Mouse (Mus musculus) cerebellum, adult 2 months (tissue): ENCODE measurements around the gene Angpt4. TPM values are rescaled to one million over a fixed set of nuclear protein-coding genes. Genes with fewer than 3 reads are reported as not detected.

Experiments used
- DNase-seq, 2 experiments: peaks; one replicate each; pipeline ENCODE4 v3.0.0; 2021
- H3K27ac ChIP-seq: fragments of 200-500 bp; 2 replicates; pipeline ENCODE4 v1.5.1; 2012; ENCODE audit warnings: low read length, control low read depth, inconsistent platforms; ENCODE audit not compliant: insufficient read depth
- H3K27me3 ChIP-seq: fragments of 200-500 bp; 2 replicates; pipeline ENCODE4 v1.6.1; 2012; ENCODE audit warnings: inconsistent platforms, mild to moderate bottlenecking, low read length, moderate library complexity; ENCODE audit not compliant: control insufficient read depth, insufficient read depth
- H3K4me1 ChIP-seq: fragments of 200-500 bp; 2 replicates; pipeline ENCODE4 v1.6.1; 2011; ENCODE audit warnings: low read length; ENCODE audit not compliant: control insufficient read depth, insufficient read depth
- H3K4me3 ChIP-seq: fragments of 200-500 bp; replicated peaks from 2 replicates; pipeline ENCODE3; 2011; ENCODE audit warnings: mild to moderate bottlenecking, low read depth, low read length, control low read depth; ENCODE audit not compliant: insufficient read depth
- CTCF ChIP-seq: fragments of 200-500 bp; IDR thresholded peaks from 2 replicates; pipeline ENCODE4 v1.5.1; 2011; ENCODE audit warnings: low read depth, mild to moderate bottlenecking, control low read depth, low read length, moderate library complexity, borderline replicate concordance; ENCODE audit not compliant: insufficient read depth
- POLR2A ChIP-seq: fragments of 200-500 bp; IDR thresholded peaks from 2 replicates; pipeline ENCODE4 v1.6.1; 2011; ENCODE audit warnings: low read length, control low read depth, borderline replicate concordance; ENCODE audit not compliant: insufficient read depth
- WGBS: fragments of 180-500 bp; shearing (Covaris S2); methylation state at CpG from one replicate; pipeline ENCODE4 v1.1.7; 2018; 5-methylcytosine and 5-hydroxymethylcytosine counted together
- polyA plus RNA-seq: library from polyadenylated mRNA; depleted of rRNA; stranded (reverse); fragments of >200 nt; gene quantifications from 2 replicates; pipeline ENCODE4 v1.2.3, GENCODE M21; 2012

Angpt4 gene
- polyA plus RNA-seq, 1 experiment: 0.23 TPM

GRCm38 (mm10) chr2:151972880-151973594, 62.0 kb downstream of the Angpt4 start:
- no peaks in the 10 kb centered on the region for H3K27me3 ChIP-seq
- WGBS: 53% methylated on average over 23 of the region's 23 CpGs
- TF ChIP-seq CTCF (no peak), POLR2A (no peak)
- peak overlapping the region; percentile 32 for H3K4me3 ChIP-seq
- no peak for DNase-seq
- H3K4me1 ChIP-seq: peaks cover 29% of the 10 kb centered on the region
- no peak overlapping the region for H3K27ac ChIP-seq

GRCm38 (mm10) chr2:151973595-151974562, 62.9 kb downstream of the Angpt4 start:
- TF ChIP-seq CTCF: no peak
- no peak for TF ChIP-seq POLR2A
- H3K4me1 ChIP-seq: peaks cover 33% of the 10 kb centered on the region
- H3K4me3 ChIP-seq: peak overlapping the region; percentile 32
- no peaks in the 10 kb centered on the region for H3K27me3 ChIP-seq
- 13% methylated on average over 36 of the region's 36 CpGs for WGBS
- H3K27ac ChIP-seq: no peak overlapping the region
- DNase-seq: peak; percentile 53 to 57

GRCm38 (mm10) chr2:151975295-151975694, 64.3 kb downstream of the Angpt4 start:
- WGBS: 94% methylated on average over 5 of the region's 5 CpGs
- Histone ChIP-seq H3K27ac (no peak overlapping the region), H3K27me3 (no peaks in the 10 kb centered on the region), H3K4me3 (no peak overlapping the region), H3K4me1 (peaks cover 33% of the 10 kb centered on the region)
- DNase-seq: no peak
- TF ChIP-seq CTCF: 0 out of 2 replicates have a peak, but pooled peaks have one; percentile 6
- TF ChIP-seq POLR2A: no peak

GRCm38 (mm10) chr2:151976067-151976466, 65.1 kb downstream of the Angpt4 start:
- no peak for DNase-seq
- 90% methylated on average over 3 of the region's 3 CpGs for WGBS
- H3K4me3 ChIP-seq: no peak overlapping the region
- H3K27me3 ChIP-seq: no peaks in the 10 kb centered on the region
- TF ChIP-seq CTCF (no peak), POLR2A (no peak)
- H3K27ac ChIP-seq: no peak overlapping the region
- H3K4me1 ChIP-seq: peaks cover 32% of the 10 kb centered on the region

DNA sequence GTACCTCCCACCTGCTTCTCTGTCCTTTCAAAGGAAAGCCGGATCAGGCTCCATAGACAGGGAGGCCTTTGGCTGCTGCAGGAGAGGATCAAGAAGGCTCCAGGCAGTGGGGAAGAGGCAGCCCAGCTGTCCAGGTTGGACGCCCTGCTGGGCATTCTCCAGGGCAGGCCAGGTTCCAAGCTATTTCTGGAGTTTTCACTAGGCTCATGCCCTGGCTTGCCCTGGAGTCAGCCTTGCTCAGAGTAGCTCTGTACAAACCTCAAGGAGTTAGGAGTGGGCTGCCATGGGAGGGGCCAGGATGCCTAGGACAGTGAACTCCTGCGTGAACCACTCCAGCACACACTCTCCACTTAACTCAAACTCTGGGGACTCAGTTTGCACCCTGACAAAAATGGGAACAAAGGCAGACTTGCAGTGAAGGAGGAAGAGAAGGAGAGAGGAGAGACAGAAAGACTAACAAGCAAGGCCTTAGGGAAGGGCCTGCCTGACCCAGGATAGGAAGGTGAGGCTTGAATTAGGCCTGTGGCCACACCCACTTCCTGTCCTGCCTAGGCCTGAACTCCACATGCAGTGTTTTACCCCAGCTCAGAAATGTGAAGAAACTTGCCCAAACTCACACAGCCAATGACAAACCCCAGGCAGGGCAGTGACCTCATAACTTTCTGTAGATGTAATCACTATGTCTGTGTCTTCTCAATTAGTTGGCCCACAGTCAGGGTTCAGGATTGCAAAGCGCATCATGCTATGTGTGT, 66.9 kb downstream of the Angpt4 start:
- DNase-seq: peak; percentile 85 to 86
- no peaks in the 10 kb centered on the region for H3K27me3 ChIP-seq
- TF ChIP-seq POLR2A (no peak), CTCF (no peak)
- 35% methylated on average over 4 of the region's 4 CpGs for WGBS
- peaks cover 26% of the 10 kb centered on the region for H3K4me1 ChIP-seq
- peak overlapping the region; percentile 26; the same call in 1 of the 2 replicates for H3K27ac ChIP-seq
- no peak overlapping the region for H3K4me3 ChIP-seq

DNA sequence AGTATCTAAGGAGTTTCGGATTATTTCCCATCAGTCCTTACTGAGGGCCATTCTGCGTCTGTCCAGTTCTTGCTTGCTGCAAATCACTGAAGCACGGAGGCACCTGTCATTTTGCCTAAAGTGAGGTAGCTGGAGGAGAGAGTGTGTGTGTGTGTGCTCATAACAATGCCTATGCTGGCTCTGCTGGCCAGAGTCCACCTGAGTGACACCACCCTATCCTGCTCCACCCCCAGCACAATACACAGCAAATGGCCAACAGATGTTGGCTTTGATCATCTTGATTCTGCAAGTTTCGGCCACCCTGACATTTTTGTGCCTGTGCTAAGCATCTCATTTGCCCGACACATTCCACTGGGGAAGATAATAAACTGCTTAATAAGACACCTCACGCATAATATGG, 67.5 kb downstream of the Angpt4 start:
- H3K4me3 ChIP-seq: no peak overlapping the region
- H3K27me3 ChIP-seq: no peaks in the 10 kb centered on the region
- no peak overlapping the region for H3K27ac ChIP-seq
- TF ChIP-seq CTCF (no peak), POLR2A (no peak)
- DNase-seq: no peak
- 82% methylated on average over 6 of the region's 6 CpGs for WGBS
- H3K4me1 ChIP-seq: peaks cover 26% of the 10 kb centered on the region

DNA sequence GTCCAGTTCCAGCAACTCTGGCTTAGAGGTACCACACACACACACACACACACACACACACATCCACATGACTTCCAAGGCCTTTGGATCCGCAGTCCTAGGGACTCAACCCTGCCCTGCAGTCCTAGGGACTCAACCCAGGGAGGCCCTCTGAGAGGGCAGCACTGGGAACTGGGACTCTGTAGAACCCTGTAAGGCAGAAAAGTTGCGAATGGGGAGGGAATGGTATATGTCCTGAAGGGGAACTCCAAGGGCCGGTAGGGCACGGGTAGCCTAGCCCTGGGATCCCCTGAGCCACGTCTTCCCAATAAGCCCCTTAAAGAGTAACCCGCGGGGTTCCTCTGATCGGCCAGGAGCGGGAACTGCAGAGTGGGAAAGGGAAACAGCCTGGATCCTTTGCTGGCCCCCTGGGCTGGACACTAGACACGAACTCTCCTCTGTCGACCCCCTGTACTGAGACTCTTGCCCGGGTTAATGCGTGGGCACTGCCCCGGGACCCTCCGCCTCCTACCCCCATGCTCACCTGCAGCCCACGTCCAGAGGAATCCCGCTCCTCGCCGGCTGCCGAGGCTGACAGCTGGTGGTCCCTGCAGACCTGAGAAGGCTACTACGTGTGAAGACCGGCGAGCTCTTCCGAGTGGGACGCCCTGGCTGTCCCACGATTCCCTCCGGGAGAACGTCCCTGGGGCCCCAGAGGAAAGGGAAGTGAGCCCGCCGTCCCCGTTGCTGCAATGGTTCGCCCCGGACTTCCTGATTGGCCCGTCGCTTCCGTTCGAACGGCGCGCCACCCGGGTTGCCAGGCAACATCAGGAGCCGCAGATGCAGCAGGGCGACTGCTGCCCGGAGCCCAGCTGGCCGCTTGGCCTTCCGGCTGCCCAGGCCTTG, 68.7 kb downstream of the Angpt4 start, which contains the start of gene Fam110a:
Fam110a (minus strand) TSS at position 750 of the 885 bp plus-strand sequence.
- peak; percentile 36; the same call in 1 of the 2 replicates for TF ChIP-seq POLR2A
- TF ChIP-seq CTCF: no peak
- H3K4me3 ChIP-seq: peak within 1 kb of the TSS; percentile 93

More for the DNA sequence above, 68.7 kb downstream of the Angpt4 start, which contains the start of gene Fam110a:
- DNase-seq: peak; percentile 88 to 89
- Histone ChIP-seq H3K27ac (0 out of 2 replicates have a peak within 1 kb of the TSS, but pooled peaks have one; percentile 36), H3K4me1 (peaks cover 18% of the 10 kb centered on the region; the same call in 1 of the 2 replicates), H3K27me3 (no peaks in the 10 kb centered on the region)
- 1% methylated on average over 46 of the region's 46 CpGs for WGBS
